Mouse (Mus musculus) ES-Bruce4 (cell line): ENCODE data around the gene Tmem150b. TPM values are rescaled to one million over a fixed set of nuclear protein-coding genes. Genes with fewer than 3 reads are reported as not detected.

Experiments
- H3K27ac ChIP-seq: 2 replicates; pipeline ENCODE4 v1.5.1; 2012; ENCODE audit warnings: low read length, inconsistent platforms; ENCODE audit not compliant: insufficient read depth
- H3K27me3 ChIP-seq: 2 replicates; pipeline ENCODE4 v1.6.1; 2012; ENCODE audit warnings: mild to moderate bottlenecking, low read length, inconsistent platforms; ENCODE audit not compliant: control insufficient read depth, poor library complexity, insufficient read depth, severe bottlenecking
- H3K36me3 ChIP-seq: 2 replicates; pipeline ENCODE4 v1.6.1; 2012; ENCODE audit warnings: inconsistent platforms, mild to moderate bottlenecking, low read length, moderate library complexity; ENCODE audit not compliant: control insufficient read depth, poor library complexity, insufficient read depth, severe bottlenecking
- H3K4me1 ChIP-seq: one replicate; pipeline ENCODE4 v1.8.1; 2011; ENCODE audit warnings: low read length; ENCODE audit not compliant: control insufficient read depth, insufficient read depth
- H3K4me3 ChIP-seq: 2 replicates; pipeline ENCODE4 v1.5.1; 2011; ENCODE audit warnings: low read depth, mild to moderate bottlenecking, low read length
- H3K9ac ChIP-seq: 2 replicates; pipeline ENCODE4 v1.6.1; 2012; ENCODE audit warnings: low read depth, mild to moderate bottlenecking, inconsistent platforms; ENCODE audit not compliant: poor library complexity, severe bottlenecking
- H3K9me3 ChIP-seq: replicated peaks from 2 replicates; pipeline ENCODE4 v1.6.1; 2012; ENCODE audit warnings: mild to moderate bottlenecking, low read length, inconsistent platforms; ENCODE audit not compliant: control insufficient read depth, poor library complexity, insufficient read depth, severe bottlenecking
- CTCF ChIP-seq: IDR thresholded peaks from one replicate; pipeline ENCODE4 v1.8.1; 2011; ENCODE audit warnings: low read depth, low read length
- EP300 ChIP-seq: IDR thresholded peaks from 2 replicates; pipeline ENCODE4 v1.6.1; 2011; ENCODE audit warnings: low read depth, low read length; ENCODE audit not compliant: insufficient read depth
- POLR2A ChIP-seq: IDR thresholded peaks from one replicate; pipeline ENCODE4 v1.8.1; 2011; ENCODE audit warnings: low read length; ENCODE audit not compliant: insufficient read depth
- polyA plus RNA-seq: library from polyadenylated mRNA; stranded (reverse); fragments of >200 nt; gene quantifications from 2 replicates; pipeline ENCODE4 v1.2.4, GENCODE M21; 2011; ENCODE audit warnings: low read depth; ENCODE audit not compliant: missing spikeins, insufficient read depth, insufficient read length

The Tmem150b gene
- polyA plus RNA-seq, 1 experiment: not detected

GRCm38 (mm10) chr7:4739544-4740275, 14.7 kb upstream of the Tmem150b start, which contains the start of gene Kmt5c:
Kmt5c (plus strand) TSS chr7:4740115.
- Histone ChIP-seq H3K4me1 (no peaks in the 10 kb centered on the region), H3K27me3 (no peaks in the 10 kb centered on the region), H3K4me3 (peak within 1 kb of the TSS; percentile 98), H3K9me3 (no peaks in the 10 kb centered on the region), H3K36me3 (peaks cover 16% of the 10 kb centered on the region), H3K9ac (peak within 1 kb of the TSS; percentile 91), H3K27ac (peak within 1 kb of the TSS; percentile 59)
- TF ChIP-seq EP300: no peak
- peak; percentile 63 for TF ChIP-seq POLR2A

DNA sequence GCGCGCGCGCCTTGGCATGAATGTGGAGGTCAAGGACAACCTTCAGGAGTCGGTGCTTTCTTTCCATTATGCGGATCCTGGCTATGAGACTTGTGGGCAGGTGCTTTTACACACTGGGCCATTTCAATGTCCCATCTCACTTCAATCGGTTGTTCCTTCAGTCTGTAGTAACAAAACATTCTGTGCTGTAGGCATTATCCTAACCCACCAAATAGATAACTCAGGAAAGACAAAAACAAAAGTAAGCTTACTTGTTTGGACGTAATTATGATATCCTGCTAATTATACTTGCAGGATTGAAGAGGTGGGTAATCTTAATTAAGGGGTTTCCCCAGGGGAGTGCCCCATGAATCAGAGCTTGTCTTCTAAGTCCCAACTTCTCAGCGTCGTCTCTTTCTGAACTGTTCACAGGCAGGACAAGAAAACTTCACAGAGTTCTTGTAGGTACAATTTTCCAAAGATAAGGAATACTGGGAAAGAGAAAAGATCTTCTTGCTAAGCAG, 14.0 kb upstream of the Tmem150b start:
- Histone ChIP-seq H3K27ac (peak overlapping the region; percentile 33), H3K36me3 (peaks cover 12% of the 10 kb centered on the region; the same call in 1 of the 2 replicates), H3K9ac (0 out of 2 replicates have a peak overlapping the region, but pooled peaks have one; percentile 33)

GRCm38 (mm10) chr7:4732968-4733392, 7.9 kb upstream of the Tmem150b start:
- no peak overlapping the region for H3K4me3 ChIP-seq
- H3K9ac ChIP-seq: no peak overlapping the region
- H3K36me3 ChIP-seq: no peaks in the 10 kb centered on the region
- H3K27ac ChIP-seq: no peak overlapping the region
- no peak for TF ChIP-seq CTCF
- no peak for TF ChIP-seq POLR2A
- TF ChIP-seq EP300: no peak
- H3K9me3 ChIP-seq: no peaks in the 10 kb centered on the region
- H3K27me3 ChIP-seq: no peaks in the 10 kb centered on the region
- H3K4me1 ChIP-seq: no peaks in the 10 kb centered on the region

More for the DNA sequence above, 14.0 kb upstream of the Tmem150b start:
- Histone ChIP-seq H3K4me3 (peak overlapping the region; percentile 50), H3K4me1 (no peaks in the 10 kb centered on the region), H3K9me3 (no peaks in the 10 kb centered on the region), H3K27me3 (no peaks in the 10 kb centered on the region)
- TF ChIP-seq CTCF (no peak), EP300 (no peak), POLR2A (no peak)

DNA sequence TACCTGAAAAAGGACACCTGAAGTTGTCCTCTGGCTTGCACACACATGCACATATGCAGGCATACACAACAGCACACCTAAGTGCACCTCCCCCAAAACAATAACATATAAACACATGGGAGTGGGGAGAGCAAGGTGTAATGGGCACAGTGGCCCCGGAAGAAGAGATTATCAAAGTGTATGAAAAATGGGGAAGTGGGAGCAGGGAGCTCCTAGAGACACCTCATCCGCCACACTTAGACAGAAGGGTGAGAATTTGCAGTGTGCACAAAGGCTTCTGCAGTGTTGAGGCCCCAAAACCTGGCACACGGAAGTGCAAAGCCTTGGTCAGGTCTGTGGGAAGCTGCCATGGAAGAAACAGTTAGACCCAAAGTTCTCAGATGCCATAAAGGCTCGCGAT, 6.0 kb upstream of the Tmem150b start:
- H3K9me3 ChIP-seq: no peaks in the 10 kb centered on the region
- no peak overlapping the region for H3K27ac ChIP-seq
- H3K36me3 ChIP-seq: no peaks in the 10 kb centered on the region
- H3K9ac ChIP-seq: no peak overlapping the region
- no peaks in the 10 kb centered on the region for H3K4me1 ChIP-seq
- TF ChIP-seq POLR2A (no peak), CTCF (no peak)
- no peaks in the 10 kb centered on the region for H3K27me3 ChIP-seq
- H3K4me3 ChIP-seq: no peak overlapping the region

DNA sequence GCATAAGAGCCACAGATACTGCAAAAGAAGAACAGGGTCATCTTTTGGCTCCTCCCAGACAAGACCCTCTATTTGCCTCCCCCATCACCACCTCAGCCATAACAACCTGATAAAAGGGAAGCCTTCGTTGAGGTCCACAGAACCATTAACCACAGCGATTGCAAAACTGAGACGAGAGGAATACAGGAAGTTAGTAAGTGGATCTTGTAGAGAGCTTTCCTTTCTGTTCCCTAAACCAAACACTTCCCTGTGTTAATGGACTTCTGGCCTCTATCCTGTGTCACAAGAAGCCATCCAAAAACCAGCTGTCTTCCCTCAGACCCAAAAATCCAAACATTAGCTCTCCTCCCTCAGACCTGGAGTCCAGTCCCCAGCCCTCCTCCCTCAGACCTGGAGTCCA, 690 bp downstream of the Tmem150b start:
- Histone ChIP-seq H3K27ac (no peak overlapping the region), H3K9ac (no peak overlapping the region), H3K9me3 (no peaks in the 10 kb centered on the region), H3K4me3 (no peak overlapping the region), H3K4me1 (no peaks in the 10 kb centered on the region), H3K36me3 (no peaks in the 10 kb centered on the region), H3K27me3 (no peaks in the 10 kb centered on the region)
- TF ChIP-seq POLR2A: no peak
- no peak for TF ChIP-seq CTCF
- no peak for TF ChIP-seq EP300

GRCm38 (mm10) chr7:4723508-4723907, 1.5 kb downstream of the Tmem150b start:
- no peak for TF ChIP-seq CTCF
- TF ChIP-seq POLR2A: no peak
- TF ChIP-seq EP300: no peak
- Histone ChIP-seq H3K9ac (no peak overlapping the region), H3K27me3 (no peaks in the 10 kb centered on the region), H3K4me1 (no peaks in the 10 kb centered on the region), H3K27ac (no peak overlapping the region), H3K4me3 (no peak overlapping the region), H3K9me3 (no peaks in the 10 kb centered on the region), H3K36me3 (no peaks in the 10 kb centered on the region)
